Mouse (Mus musculus) thymus, postnatal 0 days (tissue): ENCODE data around the gene Mgmt. TPM values are rescaled to one million over a fixed set of nuclear protein-coding genes. Genes with fewer than 3 reads are reported as not detected.

Source experiments
- DNase-seq: peaks from one replicate; pipeline ENCODE4 v3.0.0-alpha.2; 2015; ENCODE audit warnings: low spot score
- polyA plus RNA-seq: library from polyadenylated mRNA; unstranded; fragments of >200 nt; fragmentation: Nextera tagmentation; extraction: Ambion mirVana; gene quantifications from 2 replicates; pipeline ENCODE4 v1.2.1, GENCODE M21; 2015

Gene Mgmt
- polyA plus RNA-seq, 1 experiment from 2014 or later = 3.4 TPM

DNA sequence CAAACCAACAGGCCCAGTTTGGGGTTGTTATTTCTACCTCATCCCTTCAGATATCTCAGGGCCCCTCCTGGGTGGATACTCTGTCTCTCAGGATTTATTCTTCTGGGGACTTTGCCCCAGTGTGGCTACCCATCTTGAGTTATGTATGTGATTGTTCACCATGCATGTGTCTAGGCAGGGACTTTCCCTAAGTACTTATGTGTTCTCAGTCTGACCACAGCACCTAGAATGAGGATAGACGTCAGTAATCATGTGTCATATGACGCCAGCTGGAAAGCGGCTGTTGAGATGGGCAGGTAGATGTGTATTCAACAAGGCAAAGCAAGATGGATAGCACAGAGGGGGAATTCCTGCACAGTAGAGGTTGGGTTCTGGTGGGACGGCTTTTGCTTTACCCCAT lies 217.7 kb downstream of the Mgmt start:
- DNase-seq = no peak

DNA sequence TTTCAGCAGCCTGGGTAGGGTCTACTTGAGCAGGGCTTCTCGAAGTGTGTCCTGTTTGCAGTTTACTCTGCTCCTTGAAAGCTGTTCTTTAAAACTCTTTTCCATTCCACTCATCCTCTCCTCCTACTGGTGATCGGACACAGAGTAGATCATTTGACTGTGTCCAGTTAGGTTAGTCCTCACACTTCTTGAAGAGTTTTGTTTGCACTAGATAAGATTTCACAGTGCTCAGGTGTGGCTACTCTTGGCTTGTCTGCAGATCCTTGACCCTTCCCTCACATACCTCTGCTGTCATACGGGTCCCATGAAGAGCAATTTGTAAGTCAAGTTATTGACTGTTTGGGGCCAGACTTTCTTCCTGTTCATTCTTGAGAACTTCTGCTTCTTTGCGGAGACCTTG lies 221.8 kb downstream of the Mgmt start:
- DNase-seq = no peak

- no peak for DNase-seq
Observed at GRCm38 (mm10) chr7:137121243-137121858, 226.9 kb downstream of the Mgmt start.

DNA sequence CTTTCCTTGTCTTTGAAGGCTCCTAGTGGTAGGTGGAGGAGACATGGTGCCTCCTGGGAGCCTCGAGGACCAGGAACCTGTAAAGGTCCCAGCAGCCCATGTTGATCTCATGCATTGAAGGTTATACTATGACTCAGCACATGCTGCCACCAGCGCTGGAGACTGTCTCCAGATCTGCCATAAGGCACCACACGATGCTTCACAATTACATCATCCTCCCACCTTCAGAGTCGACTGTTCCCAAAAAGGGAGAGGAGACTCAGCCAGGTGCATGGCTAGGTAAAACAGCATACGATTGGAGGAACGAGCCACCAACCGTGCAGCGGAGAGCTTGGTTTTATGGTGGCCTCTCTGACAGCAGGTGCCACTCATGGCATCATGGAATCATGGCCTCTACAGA lies 234.3 kb downstream of the Mgmt start:
- no peak for DNase-seq

- DNase-seq = no peak
Observed at GRCm38 (mm10) chr7:137130211-137130610, 235.8 kb downstream of the Mgmt start.

DNA sequence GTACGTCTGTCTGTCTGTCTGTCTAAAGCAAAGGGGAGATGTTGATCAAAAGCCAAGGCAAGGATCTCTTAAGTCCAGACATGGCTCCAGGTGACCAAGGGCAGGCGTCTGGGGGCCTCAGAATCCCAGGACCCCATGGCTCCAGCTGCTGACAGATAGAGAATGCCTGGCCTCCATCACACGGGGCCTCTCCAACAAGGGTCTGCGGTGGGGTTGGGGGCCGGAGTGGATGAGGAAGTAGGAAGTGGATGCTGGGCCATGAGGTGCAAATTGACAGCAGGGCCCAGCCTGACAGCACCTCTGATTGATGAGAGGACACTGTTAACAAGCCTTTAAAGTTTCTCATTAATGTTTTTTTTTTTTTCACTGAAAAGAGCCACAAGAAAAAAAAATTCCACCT lies 237.5 kb downstream of the Mgmt start:
- DNase-seq = no peak

- DNase-seq = no peak
Observed at GRCm38 (mm10) chr7:137138101-137138500, 243.7 kb downstream of the Mgmt start.

DNA sequence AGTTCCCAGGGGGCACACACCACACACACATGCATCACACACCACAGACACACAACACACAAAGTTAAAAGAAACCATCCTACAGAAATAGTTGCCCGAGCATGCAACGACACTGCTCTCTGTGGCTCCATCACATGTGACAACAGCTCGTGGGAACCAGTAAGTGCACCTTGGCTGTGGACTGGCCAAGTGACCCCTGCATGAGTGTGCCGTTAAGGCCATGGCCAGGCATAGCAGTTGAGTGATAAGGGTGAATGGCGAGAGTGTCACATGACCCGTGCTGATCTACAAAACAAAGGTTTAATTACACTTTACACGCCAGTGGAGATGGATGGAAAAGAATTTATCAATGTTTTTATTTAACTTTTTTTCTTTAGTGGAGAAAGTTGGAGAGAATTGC lies 245.9 kb downstream of the Mgmt start:
- DNase-seq = no peak

GRCm38 (mm10) chr7:137141386-137141785 lies 247.0 kb downstream of the Mgmt start:
- DNase-seq = no peak

GRCm38 (mm10) chr7:137147101-137147500 lies 252.7 kb downstream of the Mgmt start:
- no peak for DNase-seq

DNA sequence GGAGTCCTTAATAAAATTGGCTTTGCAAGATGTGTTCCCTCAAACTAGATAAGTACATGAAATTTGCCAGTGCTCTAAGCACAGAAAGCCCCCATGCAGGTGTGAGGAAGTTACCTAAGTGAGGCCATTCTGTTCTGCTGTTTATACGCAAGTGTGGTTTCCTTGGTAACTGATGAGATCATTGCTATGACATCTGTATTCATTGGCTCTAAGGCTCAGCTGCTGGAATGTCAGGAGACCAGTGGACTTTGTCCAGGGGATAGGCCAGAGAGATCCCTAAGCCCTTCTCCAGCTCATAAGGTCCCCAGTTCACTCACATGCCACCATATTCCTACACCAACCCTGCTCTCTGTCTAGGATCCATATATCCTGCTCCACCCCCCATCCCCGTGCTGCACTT lies 257.4 kb downstream of the Mgmt start:
- DNase-seq = no peak

GRCm38 (mm10) chr7:137154623-137155022 lies 260.2 kb downstream of the Mgmt start:
- DNase-seq = no peak

- DNase-seq = no peak
Observed at GRCm38 (mm10) chr7:137159086-137159485, 264.7 kb downstream of the Mgmt start.

DNA sequence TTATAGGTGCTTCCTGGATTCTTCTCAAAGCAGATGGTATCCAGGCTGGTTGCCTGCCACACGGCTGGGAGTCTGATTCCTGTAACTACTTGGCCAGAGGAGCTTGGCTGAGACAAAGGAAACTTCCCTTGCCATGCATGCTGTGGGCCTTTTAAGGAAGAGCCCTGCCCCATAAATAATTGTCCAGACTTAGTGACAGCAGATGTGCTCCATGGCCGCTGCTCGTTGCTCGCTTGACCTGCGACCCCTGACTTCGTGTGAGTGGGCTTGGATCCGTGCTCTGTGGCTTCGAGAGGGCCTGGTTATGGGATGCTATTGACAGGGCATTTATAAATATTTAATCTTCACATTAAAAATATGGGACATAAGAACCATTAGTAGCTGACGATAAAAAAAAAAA lies 277.9 kb downstream of the Mgmt start:
- no peak for DNase-seq
